Mouse (Mus musculus) kidney, adult 2 months (tissue): ENCODE data around the gene Atm.

Experiments used
- CTCF ChIP-seq: fragments of 200-500 bp; conservative IDR thresholded peaks from 2 replicates; pipeline ENCODE4 v1.5.1; 2011; ENCODE audit warnings: low read depth, mild to moderate bottlenecking, control low read depth, low read length, moderate library complexity, mixed read lengths; ENCODE audit not compliant: insufficient read depth, insufficient read length
- POLR2A ChIP-seq: fragments of 200-500 bp; IDR thresholded peaks from one replicate; pipeline ENCODE4 v1.6.1; 2011; ENCODE audit warnings: low read depth, low read length, control low read depth

GRCm38 (mm10) chr9:53409427-53409826 is 127.1 kb downstream of the Atm start:
- TF ChIP-seq CTCF (no peak), POLR2A (no peak)
